In genomic region chr19:23175511-23175910, GRCm38 (mm10) we compare ENCODE assay signal across 21 mouse cellular contexts. TPM values are rescaled to one million over a fixed set of nuclear protein-coding genes. Genes with fewer than 3 reads are reported as not detected.
DNase-seq lines count a peak whose midpoint lies in the region; ATAC-seq and TF ChIP-seq lines count a peak whose summit lies in the region.
"Had no signal": no experiment of that assay in that cellular context is flagged by ENCODE, and none has a peak within 500 bp of the region (broad histone marks: within the 10 kb centered on the region; RNA-seq: fewer than 3 reads in every experiment).

No protein-coding gene starts in this region.

- peak; percentile 39 for DNase-seq in heart, embryonic 10.5 days (ENCODE audit: low spot score)
- peak; percentile 58 for DNase-seq in kidney, postnatal 0 days (ENCODE audit: low spot score)
- no peak for DNase-seq in kidney, postnatal 4 days
- DNase-seq in ES-E14 (ENCODE audit: low read depth, low spot score) = no peak
- DNase-seq in skeletal muscle tissue, adult 2 months (ENCODE audit: low read depth, low spot score) = peak; percentile 49
- no peak for DNase-seq in frontal cortex, adult 2 months (ENCODE audit: extremely low spot score in 1 of 2, low spot score in 1 of 2)
- DNase-seq: adrenal gland, postnatal 10 days; cerebellum, adult 11-12 months; cerebellum, adult 9-11 months; cerebellum, postnatal 36 days; gastrocnemius, postnatal 36 days; heart, adult 2 months; heart, postnatal 36 days had no signal

- H3K4me3 ChIP-seq in heart, embryonic 10.5 days = no peak overlapping the region
- H3K4me3 ChIP-seq in heart, embryonic 11.5 days (ENCODE audit: low read depth, low read length) = no peak overlapping the region
- H3K4me3 ChIP-seq in kidney, postnatal 0 days (replicated peaks; ENCODE audit: low read depth, low read length) = no peak overlapping the region
- no peak overlapping the region for H3K4me3 ChIP-seq in ES-E14 (ENCODE audit: insufficient read depth in 1 of 2, low read depth in 1 of 2, low read length in 2 of 2, poor library complexity in 1 of 2, severe bottlenecking in 1 of 2)
- H3K4me3 ChIP-seq: embryonic facial prominence, embryonic 13.5 days; forebrain, embryonic 12.5 days; heart, adult 2 months; heart, embryonic 13.5 days; hindbrain, embryonic 15.5 days had no signal

- H3K9me3 ChIP-seq in heart, embryonic 10.5 days = no peaks in the 10 kb centered on the region
- H3K9me3 ChIP-seq in heart, embryonic 11.5 days (replicated peaks; ENCODE audit: control insufficient read depth, low read length) = no peaks in the 10 kb centered on the region
- no peaks in the 10 kb centered on the region for H3K9me3 ChIP-seq in kidney, postnatal 0 days (replicated peaks; ENCODE audit: low read length)
- H3K9me3 ChIP-seq in ES-E14 (ENCODE audit: control insufficient read depth, insufficient read depth, low read depth, low read length) = no peaks in the 10 kb centered on the region
- H3K9me3 ChIP-seq: embryonic facial prominence, embryonic 13.5 days; forebrain, embryonic 12.5 days; heart, embryonic 13.5 days; hindbrain, embryonic 15.5 days had no signal

- no peak overlapping the region for H3K27ac ChIP-seq in heart, embryonic 10.5 days
- H3K27ac ChIP-seq in heart, embryonic 11.5 days (ENCODE audit: low read depth, low read length) = no peak overlapping the region
- H3K27ac ChIP-seq in kidney, postnatal 0 days = no peak overlapping the region
- peak overlapping the region; percentile 58; the same call in 1 of the 2 replicates for H3K27ac ChIP-seq in ES-E14 (ENCODE audit: insufficient read depth, low read depth, low read length, poor library complexity, severe bottlenecking)
- H3K27ac ChIP-seq: embryonic facial prominence, embryonic 13.5 days; forebrain, embryonic 12.5 days; heart, adult 2 months; heart, embryonic 13.5 days; hindbrain, embryonic 15.5 days had no signal

- H3K9ac ChIP-seq in heart, embryonic 11.5 days (ENCODE audit: low read depth, low read length) = no peak overlapping the region
- H3K9ac ChIP-seq in kidney, postnatal 0 days (ENCODE audit: low read depth, low read length) = no peak overlapping the region
- H3K9ac ChIP-seq in ES-E14 (ENCODE audit: insufficient read depth, low read depth, low read length, poor library complexity, severe bottlenecking) = no peak overlapping the region
- H3K9ac ChIP-seq: embryonic facial prominence, embryonic 13.5 days; forebrain, embryonic 12.5 days; heart, embryonic 13.5 days; hindbrain, embryonic 15.5 days had no signal

- WGBS in heart, embryonic 10.5 days = 82% methylated on average over 2 of the region's 2 CpGs
- 62% methylated on average over 2 of the region's 2 CpGs for WGBS in heart, embryonic 11.5 days (ENCODE audit: insufficient replicate concordance)
- 20% methylated on average over 2 of the region's 2 CpGs for WGBS in kidney, postnatal 0 days

- H3K4me1 ChIP-seq in heart, embryonic 10.5 days = peaks cover 6% of the 10 kb centered on the region
- no peaks in the 10 kb centered on the region; the same call in 1 of the 2 replicates for H3K4me1 ChIP-seq in heart, embryonic 11.5 days (ENCODE audit: control insufficient read depth, insufficient read depth, low read length)
- no peaks in the 10 kb centered on the region for H3K4me1 ChIP-seq in kidney, postnatal 0 days (replicated peaks; ENCODE audit: insufficient read depth, low read length)
- H3K4me1 ChIP-seq in ES-E14 (ENCODE audit: control insufficient read depth in 2 of 2, insufficient read depth in 2 of 2, low read length in 2 of 2, poor library complexity in 1 of 2) = peaks cover 17 to 21% of the 10 kb centered on the region in 2 experiments
- H3K4me1 ChIP-seq: embryonic facial prominence, embryonic 13.5 days; forebrain, embryonic 12.5 days; hindbrain, embryonic 15.5 days had no signal

- no peaks in the 10 kb centered on the region for H3K27me3 ChIP-seq in heart, embryonic 10.5 days (ENCODE audit: insufficient read depth, poor library complexity, severe bottlenecking)
- H3K27me3 ChIP-seq in heart, embryonic 11.5 days (ENCODE audit: control insufficient read depth, insufficient read depth, low read length) = no peaks in the 10 kb centered on the region
- no peaks in the 10 kb centered on the region for H3K27me3 ChIP-seq in kidney, postnatal 0 days (ENCODE audit: insufficient read depth, low read length)
- H3K27me3 ChIP-seq: CH12.LX; embryonic facial prominence, embryonic 13.5 days; forebrain, embryonic 12.5 days; heart, embryonic 13.5 days; hindbrain, embryonic 15.5 days had no signal

- ATAC-seq in heart, embryonic 11.5 days (replicated peaks; ENCODE audit: insufficient number of reproducible peaks, low FRiP score, low TSS enrichment) = no peak
- ATAC-seq in kidney, postnatal 0 days (replicated peaks; ENCODE audit: low FRiP score, low read depth) = no peak; the same call in 1 of the 2 replicates
- ATAC-seq: forebrain, embryonic 16.5 days; inflammation-experienced regulatory T-cells, adult 6 months had no signal

- no peak overlapping the region for H3K4me2 ChIP-seq in heart, embryonic 11.5 days
- no peak overlapping the region for H3K4me2 ChIP-seq in kidney, postnatal 0 days (ENCODE audit: low read length)
- H3K4me2 ChIP-seq: embryonic facial prominence, embryonic 13.5 days; forebrain, embryonic 12.5 days; heart, embryonic 13.5 days; hindbrain, embryonic 15.5 days had no signal

- no peaks in the 10 kb centered on the region for H3K36me3 ChIP-seq in heart, embryonic 10.5 days
- H3K36me3 ChIP-seq in heart, embryonic 11.5 days (ENCODE audit: control insufficient read depth, insufficient read depth, low read length) = no peaks in the 10 kb centered on the region
- H3K36me3 ChIP-seq in kidney, postnatal 0 days (ENCODE audit: insufficient read depth, low read length) = no peaks in the 10 kb centered on the region
- no peaks in the 10 kb centered on the region for H3K36me3 ChIP-seq in ES-E14 (ENCODE audit: control insufficient read depth, insufficient read depth, low read length, poor library complexity, severe bottlenecking)
- H3K36me3 ChIP-seq: embryonic facial prominence, embryonic 13.5 days; forebrain, embryonic 12.5 days; heart, embryonic 13.5 days; hindbrain, embryonic 15.5 days had no signal

- in situ Hi-C loops in ES-E14 (cut with MboI; ENCODE audit: low sequenced_read_pairs in 2 of 2, unreplicated experiment in 2 of 2) = loop anchor here (25.0 kb wide), 1 partner anchor 263 kb away; no protein-coding TSS in a partner anchor

- TF ChIP-seq CTCF in kidney, postnatal 0 days (IDR thresholded peaks at IDR 0.05; ENCODE audit: low read depth) = no peak

TF ChIP-seq in ES-E14, 5 proteins besides CTCF, POLR2A, EP300 and RAD21:
- TF ChIP-seq CHD2 (IDR thresholded peaks at IDR 0.05; ENCODE audit: low read depth, low read length) = no peak
- TF ChIP-seq ZC3H11A (IDR thresholded peaks at IDR 0.05; ENCODE audit: borderline replicate concordance, low read depth, low read length) = no peak
- TF ChIP-seq ZNF384 (IDR thresholded peaks at IDR 0.05; ENCODE audit: low read depth, low read length) = no peak
- TF ChIP-seq MAFK (IDR thresholded peaks at IDR 0.05; ENCODE audit: insufficient read depth, low read depth, low read length) = no peak
- TF ChIP-seq HCFC1 (IDR thresholded peaks at IDR 0.05; ENCODE audit: borderline replicate concordance, insufficient read depth, low read length) = no peak
TF ChIP-seq in ES-E14: peak in this region for 0.

RNA-seq across cellular contexts. Expression of gene Klf9, which starts 34.5 kb away (rescaled TPM):
- polyA plus RNA-seq in heart, embryonic 10.5 days (2016; fragmentation: Nextera tagmentation; extraction: Ambion mirVana) = 1.4 and 1.6 TPM in 2 replicates
- polyA plus RNA-seq in heart, embryonic 11.5 days (2014; fragmentation: Nextera tagmentation; extraction: Ambion mirVana) = 1.2 and 1.6 TPM in 2 replicates
- 14.3 and 16.1 TPM in 2 replicates for polyA plus RNA-seq in kidney, postnatal 0 days (2015; fragmentation: Nextera tagmentation; extraction: Ambion mirVana)
- total RNA-seq in ES-E14 (2012; rRNA removed) = 90.8 and 173 TPM in 2 replicates
- 87.8 and 94.2 TPM in 2 replicates for polyA plus RNA-seq in frontal cortex, adult 2 months (2012; rRNA removed)
- total RNA-seq: CH12.LX had no signal

Comparison
In these comparisons a context has a peak if more than half of its experiments do, and no peak if none do; other contexts are left out.
1. DNase-seq: peak in heart, embryonic 10.5 days (single experiment), kidney, postnatal 0 days (single experiment) and skeletal muscle tissue, adult 2 months (single experiment); none in kidney, postnatal 4 days (0 of 2), ES-E14 (single experiment) and frontal cortex, adult 2 months (0 of 2).